Mouse (Mus musculus): ENCODE measurements around the gene Dctpp1. TPM values are rescaled to one million over a fixed set of nuclear protein-coding genes. Genes with fewer than 3 reads are reported as not detected.

The Dctpp1 gene
- polyA plus RNA-seq, 1 experiment from 2014 or later = 266 TPM

DNA sequence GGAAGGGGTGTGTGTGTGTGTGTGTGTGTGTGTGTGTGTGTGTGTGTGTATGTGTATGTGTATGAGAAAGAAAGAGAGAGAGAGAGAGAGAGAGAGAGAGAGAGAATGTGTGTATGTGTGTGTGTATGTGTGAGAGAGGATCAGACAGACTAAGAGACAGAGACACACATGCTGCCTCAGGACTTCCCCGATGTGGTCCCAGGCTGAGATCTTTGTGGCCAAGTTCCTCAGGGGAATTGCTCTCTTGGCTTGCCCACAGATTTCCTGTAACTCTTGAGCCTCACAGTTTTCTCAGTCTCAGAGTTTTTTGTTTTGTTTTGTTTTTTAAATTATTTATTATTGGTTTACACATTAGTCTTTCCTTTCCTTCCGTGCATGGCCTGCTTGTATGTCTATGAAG, 28.8 kb upstream of the Dctpp1 start:
- DNase-seq (ENCODE audit: low spot score) (no peak), ATAC-seq (replicated peaks; ENCODE audit: low FRiP score) (no peak)
- no peaks in the 10 kb centered on the region for H3K27me3 ChIP-seq (replicated peaks; ENCODE audit: control insufficient read depth, insufficient read depth, low read length)
- WGBS = 54% methylated on average over 2 of the region's 2 CpGs
- no peak overlapping the region for H3K9ac ChIP-seq (ENCODE audit: low read depth, low read length)
- H3K4me3 ChIP-seq (ENCODE audit: low read depth, low read length) = no peak overlapping the region
- H3K9me3 ChIP-seq (ENCODE audit: control insufficient read depth, low read length) = no peaks in the 10 kb centered on the region; the same call in 1 of the 2 replicates
- no peak overlapping the region for H3K4me2 ChIP-seq
- H3K27ac ChIP-seq (ENCODE audit: low read depth, low read length) = no peak overlapping the region
- peaks cover 5% of the 10 kb centered on the region for H3K4me1 ChIP-seq (replicated peaks; ENCODE audit: control insufficient read depth, insufficient read depth, low read length)
- no peaks in the 10 kb centered on the region for H3K36me3 ChIP-seq (ENCODE audit: control insufficient read depth, insufficient read depth, low read length)

DNA sequence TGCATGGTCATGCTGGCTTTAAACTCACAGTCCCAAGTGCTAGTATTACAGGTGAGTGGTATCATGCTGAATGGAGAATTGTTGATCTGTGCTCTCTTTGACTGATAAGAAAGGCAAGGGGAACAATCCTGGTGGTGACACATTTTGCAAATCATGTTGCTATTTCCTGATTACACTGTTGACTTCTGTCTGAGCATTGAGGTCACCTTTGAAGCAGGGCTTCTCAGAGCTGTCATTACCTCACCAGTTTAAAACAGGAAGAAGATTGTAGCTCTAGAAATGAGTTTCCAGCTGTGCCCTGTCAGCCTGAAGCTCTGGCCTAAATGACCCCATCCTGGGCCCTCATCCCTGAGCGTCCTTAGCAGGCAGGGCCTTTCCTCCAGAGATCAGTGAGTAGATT, 27.4 kb upstream of the Dctpp1 start:
- no peaks in the 10 kb centered on the region; the same call in 1 of the 2 replicates for H3K9me3 ChIP-seq (ENCODE audit: control insufficient read depth, low read length)
- 74% methylated on average over 1 of the region's 1 CpGs for WGBS
- H3K4me3 ChIP-seq (ENCODE audit: low read depth, low read length) = no peak overlapping the region
- H3K27ac ChIP-seq (ENCODE audit: low read depth, low read length) = no peak overlapping the region
- ATAC-seq (replicated peaks; ENCODE audit: low FRiP score) (no peak), DNase-seq (ENCODE audit: low spot score) (no peak)
- H3K36me3 ChIP-seq (ENCODE audit: control insufficient read depth, insufficient read depth, low read length) = no peaks in the 10 kb centered on the region
- H3K27me3 ChIP-seq (replicated peaks; ENCODE audit: control insufficient read depth, insufficient read depth, low read length) = no peaks in the 10 kb centered on the region
- peaks cover 5% of the 10 kb centered on the region for H3K4me1 ChIP-seq (replicated peaks; ENCODE audit: control insufficient read depth, insufficient read depth, low read length)
- H3K9ac ChIP-seq (ENCODE audit: low read depth, low read length) = no peak overlapping the region
- H3K4me2 ChIP-seq = no peak overlapping the region

GRCm38 (mm10) chr7:127285154-127285553, 24.6 kb upstream of the Dctpp1 start:
- H3K27ac ChIP-seq (ENCODE audit: low read depth, low read length) = peak overlapping the region; percentile 19; the same call in 1 of the 2 replicates

DNA sequence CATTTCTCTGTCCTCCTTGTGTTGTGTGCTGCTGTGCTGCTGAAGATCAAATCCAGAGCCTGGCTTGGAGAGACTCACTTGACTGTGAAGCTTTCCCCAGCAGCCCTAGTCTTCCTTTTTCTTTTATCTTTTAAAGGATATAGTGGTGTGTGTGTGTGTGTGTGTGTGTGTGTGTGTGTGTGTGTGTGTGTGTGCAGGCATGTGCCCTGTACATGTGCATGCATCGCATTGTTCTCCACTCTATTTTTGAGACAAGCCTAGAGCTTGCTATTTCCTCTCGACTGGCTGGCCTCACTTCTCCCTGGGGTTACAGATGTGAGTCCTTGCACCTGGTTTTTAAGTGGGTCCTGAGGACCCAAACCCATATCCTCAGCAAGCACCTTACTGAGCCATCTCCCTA, 21.7 kb upstream of the Dctpp1 start:
- H3K4me1 ChIP-seq (replicated peaks; ENCODE audit: control insufficient read depth, insufficient read depth, low read length) = peaks cover 36% of the 10 kb centered on the region
- H3K9ac ChIP-seq (ENCODE audit: low read depth, low read length) = no peak overlapping the region
- no peaks in the 10 kb centered on the region for H3K9me3 ChIP-seq (ENCODE audit: control insufficient read depth, low read length)
- H3K27ac ChIP-seq (ENCODE audit: low read depth, low read length) = no peak overlapping the region
- H3K27me3 ChIP-seq (replicated peaks; ENCODE audit: control insufficient read depth, insufficient read depth, low read length) = no peaks in the 10 kb centered on the region
- ATAC-seq (replicated peaks; ENCODE audit: low FRiP score) = no peak
- WGBS = 75% methylated on average over 2 of the region's 2 CpGs
- H3K4me2 ChIP-seq = no peak overlapping the region
- no peak for DNase-seq (ENCODE audit: low spot score)
- H3K4me3 ChIP-seq (ENCODE audit: low read depth, low read length) = no peak overlapping the region
- H3K36me3 ChIP-seq (ENCODE audit: control insufficient read depth, insufficient read depth, low read length) = no peaks in the 10 kb centered on the region

More at GRCm38 (mm10) chr7:127285154-127285553, 24.6 kb upstream of the Dctpp1 start:
- H3K9ac ChIP-seq (ENCODE audit: low read depth, low read length) = 0 out of 2 replicates have a peak overlapping the region, but pooled peaks have one; percentile 34
- H3K27me3 ChIP-seq (replicated peaks; ENCODE audit: control insufficient read depth, insufficient read depth, low read length) = no peaks in the 10 kb centered on the region
- ATAC-seq (replicated peaks; ENCODE audit: low FRiP score) (peak; percentile 87), DNase-seq (ENCODE audit: low spot score) (no peak)
- peaks cover 13% of the 10 kb centered on the region for H3K4me1 ChIP-seq (replicated peaks; ENCODE audit: control insufficient read depth, insufficient read depth, low read length)
- H3K4me3 ChIP-seq (ENCODE audit: low read depth, low read length) = no peak overlapping the region
- 38% methylated on average over 9 of the region's 10 CpGs for WGBS
- no peaks in the 10 kb centered on the region for H3K36me3 ChIP-seq (ENCODE audit: control insufficient read depth, insufficient read depth, low read length)
- H3K9me3 ChIP-seq (ENCODE audit: control insufficient read depth, low read length) = no peaks in the 10 kb centered on the region; the same call in 1 of the 2 replicates
- H3K4me2 ChIP-seq = peak overlapping the region; percentile 12; the same call in 1 of the 2 replicates

DNA sequence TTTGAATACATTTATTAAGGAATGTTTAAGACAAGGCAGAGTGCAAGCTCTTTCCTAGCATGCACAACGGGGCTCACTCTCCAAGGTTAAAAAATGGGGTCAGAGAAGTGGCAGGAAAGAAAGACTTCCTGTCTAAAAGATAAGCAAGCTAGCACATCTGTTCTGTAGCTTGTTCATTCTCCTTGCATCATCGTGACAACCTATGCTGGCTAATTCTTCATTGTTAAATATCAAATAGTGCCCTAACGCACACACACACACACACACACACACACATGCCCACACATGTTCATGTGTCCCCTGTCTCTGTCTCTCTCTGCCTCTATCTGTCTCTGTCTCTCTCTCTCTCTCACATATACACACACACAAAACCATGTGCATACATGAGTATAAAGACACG, 20.6 kb upstream of the Dctpp1 start:
- H3K27me3 ChIP-seq (replicated peaks; ENCODE audit: control insufficient read depth, insufficient read depth, low read length) = no peaks in the 10 kb centered on the region
- ATAC-seq (replicated peaks; ENCODE audit: low FRiP score) = no peak
- H3K4me1 ChIP-seq (replicated peaks; ENCODE audit: control insufficient read depth, insufficient read depth, low read length) = peaks cover 36% of the 10 kb centered on the region
- no peak overlapping the region for H3K4me2 ChIP-seq
- no peak for DNase-seq (ENCODE audit: low spot score)
- no peak overlapping the region for H3K27ac ChIP-seq (ENCODE audit: low read depth, low read length)
- H3K4me3 ChIP-seq (ENCODE audit: low read depth, low read length) = no peak overlapping the region
- 27% methylated on average over 4 of the region's 4 CpGs for WGBS
- no peaks in the 10 kb centered on the region for H3K9me3 ChIP-seq (ENCODE audit: control insufficient read depth, low read length)
- no peaks in the 10 kb centered on the region for H3K36me3 ChIP-seq (ENCODE audit: control insufficient read depth, insufficient read depth, low read length)
- no peak overlapping the region for H3K9ac ChIP-seq (ENCODE audit: low read depth, low read length)

DNA sequence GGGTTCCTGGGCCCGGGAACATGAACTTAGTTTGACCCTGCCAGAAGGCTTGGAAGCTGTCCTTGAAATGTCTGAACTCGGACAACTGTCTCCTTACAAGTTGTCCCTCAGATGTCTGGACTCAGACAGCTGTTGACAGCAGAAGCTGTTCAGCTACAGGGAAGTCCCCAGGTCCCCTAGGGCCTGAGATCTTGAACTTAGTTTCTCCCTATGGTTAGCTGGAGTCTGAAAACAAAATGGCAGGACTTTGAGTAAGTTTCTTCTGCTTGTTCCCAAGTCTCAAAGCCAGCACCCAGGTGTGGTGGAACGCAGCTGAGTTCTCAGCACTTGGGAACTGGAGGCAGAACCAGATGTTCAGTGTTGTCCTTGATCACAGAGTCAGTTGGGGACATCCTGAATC, 19.6 kb upstream of the Dctpp1 start:
- no peak overlapping the region for H3K9ac ChIP-seq (ENCODE audit: low read depth, low read length)
- WGBS = 74% methylated on average over 3 of the region's 3 CpGs
- no peaks in the 10 kb centered on the region for H3K9me3 ChIP-seq (ENCODE audit: control insufficient read depth, low read length)
- no peak for ATAC-seq (replicated peaks; ENCODE audit: low FRiP score)
- H3K27ac ChIP-seq (ENCODE audit: low read depth, low read length) = no peak overlapping the region
- no peak overlapping the region for H3K4me3 ChIP-seq (ENCODE audit: low read depth, low read length)
- H3K27me3 ChIP-seq (replicated peaks; ENCODE audit: control insufficient read depth, insufficient read depth, low read length) = no peaks in the 10 kb centered on the region
- H3K36me3 ChIP-seq (ENCODE audit: control insufficient read depth, insufficient read depth, low read length) = no peaks in the 10 kb centered on the region
- H3K4me1 ChIP-seq (replicated peaks; ENCODE audit: control insufficient read depth, insufficient read depth, low read length) = peaks cover 32% of the 10 kb centered on the region
- no peak overlapping the region for H3K4me2 ChIP-seq
- DNase-seq (ENCODE audit: low spot score) = no peak

GRCm38 (mm10) chr7:127278311-127278710, 17.8 kb upstream of the Dctpp1 start:
- Histone ChIP-seq H3K27ac (ENCODE audit: low read depth, low read length) (no peak overlapping the region), H3K9ac (ENCODE audit: low read depth, low read length) (no peak overlapping the region), H3K27me3 (replicated peaks; ENCODE audit: control insufficient read depth, insufficient read depth, low read length) (no peaks in the 10 kb centered on the region), H3K4me2 (no peak overlapping the region), H3K9me3 (ENCODE audit: control insufficient read depth, low read length) (no peaks in the 10 kb centered on the region), H3K36me3 (ENCODE audit: control insufficient read depth, insufficient read depth, low read length) (no peaks in the 10 kb centered on the region), H3K4me3 (ENCODE audit: low read depth, low read length) (no peak overlapping the region), H3K4me1 (replicated peaks; ENCODE audit: control insufficient read depth, insufficient read depth, low read length) (peaks cover 41% of the 10 kb centered on the region)
- 20% methylated on average over 8 of the region's 8 CpGs for WGBS
- ATAC-seq (replicated peaks; ENCODE audit: low FRiP score) (0 out of 2 replicates have a peak, but pooled peaks have one; percentile 27), DNase-seq (ENCODE audit: low spot score) (no peak)

- ATAC-seq (replicated peaks; ENCODE audit: low FRiP score) = no peak
- Histone ChIP-seq H3K27me3 (replicated peaks; ENCODE audit: control insufficient read depth, insufficient read depth, low read length) (no peaks in the 10 kb centered on the region), H3K4me1 (replicated peaks; ENCODE audit: control insufficient read depth, insufficient read depth, low read length) (peaks cover 55% of the 10 kb centered on the region), H3K9me3 (ENCODE audit: control insufficient read depth, low read length) (no peaks in the 10 kb centered on the region), H3K9ac (ENCODE audit: low read depth, low read length) (no peak overlapping the region), H3K36me3 (ENCODE audit: control insufficient read depth, insufficient read depth, low read length) (peaks cover 11% of the 10 kb centered on the region), H3K4me2 (peak overlapping the region; percentile 22; the same call in 1 of the 2 replicates), H3K4me3 (ENCODE audit: low read depth, low read length) (no peak overlapping the region), H3K27ac (ENCODE audit: low read depth, low read length) (peak overlapping the region; percentile 40)
- 63% methylated on average over 5 of the region's 5 CpGs for WGBS
- DNase-seq (ENCODE audit: low spot score) = no peak
These were observed 16.0 kb upstream of the Dctpp1 start for GRCm38 (mm10) chr7:127276519-127276961.

Data from liver, embryonic 11.5 days (tissue).